Mouse (Mus musculus): ENCODE measurements around the gene Dnmt3a. TPM values are rescaled to one million over a fixed set of nuclear protein-coding genes. Genes with fewer than 3 reads are reported as not detected.

Dnmt3a gene
- polyA plus RNA-seq, 1 experiment from 2014 or later = 124 TPM

DNA sequence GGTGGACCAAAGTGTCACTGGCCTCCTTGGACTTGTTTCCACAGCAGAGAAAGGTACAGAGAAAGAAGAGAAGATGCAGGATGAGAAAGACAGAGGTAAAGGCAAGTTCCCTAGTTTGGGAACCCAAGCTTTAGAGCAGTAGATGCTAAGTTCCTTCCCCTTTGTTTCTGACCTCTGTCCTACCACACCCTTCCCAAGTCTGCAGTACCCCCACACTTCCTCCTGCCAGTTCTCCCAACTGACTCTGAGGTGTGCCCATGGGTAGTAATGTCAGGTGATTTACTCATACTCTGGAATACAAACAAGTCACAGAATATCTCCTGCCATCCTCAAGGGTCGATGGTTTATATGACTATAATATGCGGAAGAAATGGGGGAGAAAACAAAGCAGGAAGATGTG lies 29.8 kb upstream of the Dnmt3a start:
- whole genome bisulfite sequencing = 86% methylated on average over 2 of the region's 2 CpGs
- H3K9ac ChIP-seq = no peak overlapping the region
- no peak overlapping the region for H3K27ac ChIP-seq
- H3K4me1 ChIP-seq = peaks cover 46% of the 10 kb centered on the region
- no peak overlapping the region for H3K4me3 ChIP-seq (replicated peaks)
- no peaks in the 10 kb centered on the region for H3K9me3 ChIP-seq (replicated peaks)
- H3K36me3 ChIP-seq = peaks cover 12% of the 10 kb centered on the region
- H3K4me2 ChIP-seq = no peak overlapping the region
- no peaks in the 10 kb centered on the region for H3K27me3 ChIP-seq
- ATAC-seq (replicated peaks; ENCODE audit: low FRiP score) = no peak

- peak; percentile 40 for ATAC-seq (replicated peaks; ENCODE audit: low FRiP score)
- H3K4me2 ChIP-seq = no peak overlapping the region
- peak overlapping the region; percentile 80 for H3K27ac ChIP-seq
- no peak overlapping the region for H3K4me3 ChIP-seq (replicated peaks)
- peaks cover 8% of the 10 kb centered on the region; the same call in 1 of the 2 replicates for H3K36me3 ChIP-seq
- H3K9ac ChIP-seq = no peak overlapping the region
- H3K27me3 ChIP-seq = no peaks in the 10 kb centered on the region
- H3K4me1 ChIP-seq = peaks cover 59% of the 10 kb centered on the region
- H3K9me3 ChIP-seq (replicated peaks) = no peaks in the 10 kb centered on the region
- 61% methylated on average over 5 of the region's 5 CpGs for WGBS
These were observed 28.1 kb upstream of the Dnmt3a start for GRCm38 (mm10) chr12:3777682-3778081.

DNA sequence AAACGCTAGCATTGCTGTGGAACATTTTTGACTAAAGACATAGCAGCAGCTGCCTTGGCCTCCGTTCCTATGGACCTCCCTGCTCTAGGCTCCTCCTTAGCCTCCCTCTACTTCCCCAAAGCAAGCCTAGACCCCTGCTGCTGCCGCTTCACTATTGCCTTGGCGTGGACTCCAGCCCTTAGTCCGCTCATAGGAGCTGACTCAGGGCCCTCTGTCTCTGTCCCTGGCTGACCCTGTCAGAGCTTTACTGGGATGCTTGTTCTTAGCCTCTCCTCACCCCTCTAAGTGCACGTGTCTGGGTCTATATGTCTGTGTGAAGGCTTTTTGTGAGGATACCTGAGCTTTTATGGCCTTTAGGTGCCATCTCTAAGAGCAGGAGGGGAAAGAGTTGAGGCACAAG lies 27.5 kb upstream of the Dnmt3a start:
- WGBS = 74% methylated on average over 6 of the region's 6 CpGs
- no peaks in the 10 kb centered on the region for H3K9me3 ChIP-seq (replicated peaks)
- peaks cover 59% of the 10 kb centered on the region for H3K4me1 ChIP-seq
- no peak overlapping the region for H3K4me2 ChIP-seq
- H3K27ac ChIP-seq = peak overlapping the region; percentile 80
- no peak for ATAC-seq (replicated peaks; ENCODE audit: low FRiP score)
- no peak overlapping the region for H3K9ac ChIP-seq
- peaks cover 7% of the 10 kb centered on the region; the same call in 1 of the 2 replicates for H3K36me3 ChIP-seq
- no peaks in the 10 kb centered on the region for H3K27me3 ChIP-seq
- no peak overlapping the region for H3K4me3 ChIP-seq (replicated peaks)

- peak overlapping the region; percentile 97; the same call in 1 of the 2 replicates for H3K27ac ChIP-seq
- WGBS = 91% methylated on average over 2 of the region's 2 CpGs
- H3K9ac ChIP-seq = no peak overlapping the region
- no peak for ATAC-seq (replicated peaks; ENCODE audit: low FRiP score)
- no peaks in the 10 kb centered on the region for H3K9me3 ChIP-seq (replicated peaks)
- no peaks in the 10 kb centered on the region for H3K36me3 ChIP-seq
- H3K27me3 ChIP-seq = no peaks in the 10 kb centered on the region
- no peak overlapping the region for H3K4me3 ChIP-seq (replicated peaks)
- peaks cover 69% of the 10 kb centered on the region for H3K4me1 ChIP-seq
- H3K4me2 ChIP-seq = no peak overlapping the region
These were observed 26.2 kb upstream of the Dnmt3a start for GRCm38 (mm10) chr12:3779639-3780038.

DNA sequence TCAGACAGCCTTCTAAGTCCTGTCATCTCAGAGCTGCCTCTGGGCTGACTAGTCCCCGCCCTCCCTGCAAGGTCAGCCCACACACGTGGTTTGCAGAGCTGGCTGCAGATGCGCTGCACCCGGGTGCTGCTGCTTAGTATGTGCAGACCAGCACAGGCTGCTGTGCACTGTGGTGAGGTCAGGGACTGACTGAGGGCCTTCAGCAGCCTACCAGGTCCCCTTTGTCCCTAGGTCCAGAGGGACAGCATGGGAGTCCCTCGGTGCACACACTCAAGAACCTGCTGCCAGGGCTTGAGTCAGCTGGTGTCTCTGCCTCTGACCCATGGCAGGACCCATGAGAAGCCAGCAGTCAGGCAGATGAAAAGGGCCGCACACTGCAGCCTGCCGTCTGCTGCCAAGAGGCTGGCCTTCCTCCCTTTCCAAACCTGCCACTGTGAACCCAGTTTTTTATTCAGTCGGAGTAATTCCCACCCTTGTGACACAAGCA lies 25.4 kb upstream of the Dnmt3a start:
- Histone ChIP-seq H3K4me1 (peaks cover 75% of the 10 kb centered on the region), H3K27ac (peak overlapping the region; percentile 97), H3K4me2 (peak overlapping the region; percentile 18), H3K27me3 (no peaks in the 10 kb centered on the region), H3K9ac (peak overlapping the region; percentile 21; the same call in 1 of the 2 replicates), H3K4me3 (replicated peaks) (no peak overlapping the region), H3K9me3 (replicated peaks) (no peaks in the 10 kb centered on the region), H3K36me3 (no peaks in the 10 kb centered on the region)
- peak; percentile 60 for ATAC-seq (replicated peaks; ENCODE audit: low FRiP score)
- 6% methylated on average over 8 of the region's 8 CpGs for WGBS

- peak; percentile 55 for ATAC-seq (replicated peaks; ENCODE audit: low FRiP score)
- H3K27me3 ChIP-seq = no peaks in the 10 kb centered on the region
- H3K9me3 ChIP-seq (replicated peaks) = no peaks in the 10 kb centered on the region
- peak overlapping the region; percentile 97 for H3K27ac ChIP-seq
- H3K9ac ChIP-seq = no peak overlapping the region
- H3K36me3 ChIP-seq = no peaks in the 10 kb centered on the region
- no peak overlapping the region for H3K4me3 ChIP-seq (replicated peaks)
- peaks cover 79% of the 10 kb centered on the region for H3K4me1 ChIP-seq
- peak overlapping the region; percentile 18 for H3K4me2 ChIP-seq
- WGBS = 30% methylated on average over 7 of the region's 7 CpGs
These were observed 24.8 kb upstream of the Dnmt3a start for GRCm38 (mm10) chr12:3780931-3781471.

DNA sequence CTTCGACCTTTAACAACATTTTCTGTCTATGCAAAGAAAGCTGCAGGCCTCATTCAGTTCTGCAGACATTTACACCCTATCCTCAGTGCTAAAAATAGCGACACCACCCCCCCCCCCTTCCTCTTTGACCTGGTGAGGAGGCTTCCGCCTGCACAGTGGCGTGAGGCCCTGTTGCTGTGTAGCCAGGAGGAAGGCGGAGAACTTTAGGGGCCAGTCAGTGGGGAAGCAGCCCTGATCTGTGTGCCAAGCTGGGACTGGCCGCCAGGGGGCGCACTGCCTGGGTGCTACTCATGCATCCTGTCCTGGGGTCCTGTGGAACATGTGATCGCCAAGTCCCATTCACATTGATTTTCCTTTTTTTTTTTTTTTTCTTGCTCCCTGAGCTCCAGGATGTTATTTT lies 24.3 kb upstream of the Dnmt3a start:
- Histone ChIP-seq H3K9ac (no peak overlapping the region), H3K9me3 (replicated peaks) (no peaks in the 10 kb centered on the region), H3K4me3 (replicated peaks) (no peak overlapping the region)

DNA sequence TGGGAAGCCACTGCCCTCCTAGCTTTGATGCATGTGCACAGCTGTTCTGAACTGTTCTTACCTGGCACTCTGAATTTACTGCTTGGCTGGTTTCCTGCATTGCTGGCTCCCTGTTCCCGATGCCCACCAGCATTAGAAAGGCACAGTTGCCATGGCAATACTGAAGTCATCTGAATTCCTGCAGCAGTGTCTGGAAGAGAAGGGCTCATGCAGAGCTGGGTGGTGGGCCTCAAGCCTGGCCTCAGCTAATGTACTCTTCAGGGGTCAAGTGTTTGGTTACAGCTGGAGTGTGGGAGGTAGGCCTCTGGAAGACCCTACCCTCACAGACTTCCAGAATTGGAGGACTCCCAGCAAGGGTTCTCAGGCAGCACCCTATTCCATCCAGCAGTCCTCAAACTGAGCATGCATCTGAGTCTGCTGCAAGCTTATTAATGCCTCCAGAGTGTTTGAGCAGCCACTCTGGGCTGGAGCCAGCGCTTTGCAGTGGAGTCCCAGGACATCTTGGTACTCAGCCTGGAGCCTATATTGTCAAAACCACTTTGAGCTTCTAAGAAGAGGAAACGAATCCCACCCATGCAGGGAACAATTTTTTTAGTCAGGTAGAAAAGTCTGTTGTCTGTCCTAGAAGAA lies 22.5 kb upstream of the Dnmt3a start:
- 50% methylated on average over 3 of the region's 3 CpGs for WGBS

More for the DNA sequence above, 24.3 kb upstream of the Dnmt3a start:
- Histone ChIP-seq H3K27me3 (no peaks in the 10 kb centered on the region), H3K4me2 (peak overlapping the region; percentile 18; the same call in 1 of the 2 replicates), H3K4me1 (peaks cover 79% of the 10 kb centered on the region), H3K36me3 (no peaks in the 10 kb centered on the region), H3K27ac (peak overlapping the region; percentile 97)
- ATAC-seq (replicated peaks; ENCODE audit: low FRiP score) = peak; percentile 79
- WGBS = 3% methylated on average over 8 of the region's 8 CpGs

DNA sequence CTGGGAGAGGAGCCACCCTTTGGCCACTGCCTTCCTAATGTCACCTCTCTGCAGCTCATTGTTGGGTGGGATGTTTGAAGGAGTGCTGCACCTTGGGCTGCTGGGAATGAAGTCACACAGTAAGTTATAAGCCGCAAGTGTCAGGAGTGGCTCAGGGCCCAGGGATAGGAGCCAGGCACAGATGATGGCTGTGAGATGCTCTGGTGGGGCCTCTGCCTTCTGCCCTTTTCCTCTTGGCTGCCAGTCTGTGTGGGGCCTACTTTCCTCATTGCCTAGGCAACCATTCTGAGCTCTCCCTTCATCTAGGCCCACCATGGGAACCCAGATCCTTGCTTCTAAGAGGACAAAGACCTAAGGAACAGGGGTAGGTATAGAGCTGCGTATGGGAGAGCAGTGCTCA lies 21.5 kb upstream of the Dnmt3a start:
- Histone ChIP-seq H3K36me3 (no peaks in the 10 kb centered on the region), H3K4me3 (replicated peaks) (no peak overlapping the region), H3K27me3 (no peaks in the 10 kb centered on the region), H3K9me3 (replicated peaks) (no peaks in the 10 kb centered on the region), H3K9ac (no peak overlapping the region), H3K4me2 (no peak overlapping the region), H3K4me1 (peaks cover 79% of the 10 kb centered on the region), H3K27ac (peak overlapping the region; percentile 73)
- no peak for ATAC-seq (replicated peaks; ENCODE audit: low FRiP score)
- WGBS = 85% methylated on average over 2 of the region's 2 CpGs

More for the DNA sequence above, 22.5 kb upstream of the Dnmt3a start:
- no peaks in the 10 kb centered on the region for H3K9me3 ChIP-seq (replicated peaks)
- H3K27me3 ChIP-seq = no peaks in the 10 kb centered on the region
- no peak overlapping the region for H3K4me3 ChIP-seq (replicated peaks)
- ATAC-seq (replicated peaks; ENCODE audit: low FRiP score) = no peak
- H3K4me2 ChIP-seq = no peak overlapping the region
- H3K36me3 ChIP-seq = no peaks in the 10 kb centered on the region
- no peak overlapping the region for H3K9ac ChIP-seq
- H3K4me1 ChIP-seq = peaks cover 81% of the 10 kb centered on the region
- H3K27ac ChIP-seq = peak overlapping the region; percentile 52

DNA sequence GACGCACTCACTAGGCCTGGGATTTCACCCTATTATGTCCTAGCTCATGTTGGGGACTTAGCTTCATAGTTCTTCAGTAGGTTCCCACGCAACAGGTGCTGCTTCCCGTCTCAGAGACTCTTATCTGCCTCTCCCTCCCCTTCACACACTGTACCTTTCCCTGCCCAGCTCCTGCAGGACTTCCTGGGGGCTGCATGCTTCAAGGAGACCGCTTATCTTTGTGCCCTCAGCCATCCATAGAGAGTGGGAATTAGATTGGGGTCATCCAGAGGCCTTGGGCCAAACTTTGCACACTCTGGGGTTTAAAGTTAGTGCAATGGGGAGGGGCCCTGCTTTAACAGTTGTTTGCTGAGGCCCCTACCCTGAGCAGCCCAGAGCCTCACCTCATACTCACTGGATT lies 21.1 kb upstream of the Dnmt3a start:
- Histone ChIP-seq H3K4me1 (peaks cover 79% of the 10 kb centered on the region), H3K36me3 (no peaks in the 10 kb centered on the region), H3K9ac (no peak overlapping the region), H3K4me2 (no peak overlapping the region), H3K27ac (peak overlapping the region; percentile 73), H3K4me3 (replicated peaks) (no peak overlapping the region), H3K27me3 (no peaks in the 10 kb centered on the region), H3K9me3 (replicated peaks) (no peaks in the 10 kb centered on the region)
- WGBS = 65% methylated on average over 4 of the region's 4 CpGs
- peak; percentile 20; the same call in 1 of the 2 replicates for ATAC-seq (replicated peaks; ENCODE audit: low FRiP score)

DNA sequence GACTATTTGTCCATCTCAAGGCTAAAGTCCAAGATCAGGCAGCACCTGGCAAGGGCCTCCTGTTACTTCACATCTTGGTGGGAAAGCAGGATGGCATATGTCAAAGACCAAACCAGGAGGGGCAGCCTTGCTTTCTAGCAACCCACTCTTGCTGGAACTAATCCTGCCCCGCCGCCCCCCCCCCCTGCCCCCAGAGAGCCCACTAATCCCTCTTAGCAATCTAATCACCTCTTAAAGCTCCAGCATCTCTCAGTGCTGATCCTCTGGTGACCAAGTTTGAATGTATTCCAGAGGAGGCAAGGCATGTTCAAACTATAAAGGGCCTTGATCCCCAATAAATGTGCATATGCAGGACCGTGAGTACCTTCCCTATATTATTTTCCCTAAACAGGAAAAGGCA lies 18.8 kb upstream of the Dnmt3a start:
- 62% methylated on average over 3 of the region's 3 CpGs for WGBS
- no peak overlapping the region for H3K27ac ChIP-seq
- peaks cover 67% of the 10 kb centered on the region for H3K4me1 ChIP-seq

GRCm38 (mm10) chr12:3787541-3787940 lies 18.3 kb upstream of the Dnmt3a start:
- Histone ChIP-seq H3K9me3 (replicated peaks) (no peaks in the 10 kb centered on the region), H3K36me3 (no peaks in the 10 kb centered on the region), H3K4me1 (peaks cover 66% of the 10 kb centered on the region), H3K4me3 (replicated peaks) (no peak overlapping the region), H3K9ac (no peak overlapping the region), H3K27me3 (no peaks in the 10 kb centered on the region), H3K4me2 (no peak overlapping the region), H3K27ac (no peak overlapping the region)
- WGBS = 38% methylated on average over 1 of the region's 1 CpGs
- no peak for ATAC-seq (replicated peaks; ENCODE audit: low FRiP score)

More for the DNA sequence above, 18.8 kb upstream of the Dnmt3a start:
- Histone ChIP-seq H3K4me2 (no peak overlapping the region), H3K36me3 (no peaks in the 10 kb centered on the region), H3K4me3 (replicated peaks) (no peak overlapping the region), H3K9ac (no peak overlapping the region), H3K27me3 (no peaks in the 10 kb centered on the region), H3K9me3 (replicated peaks) (no peaks in the 10 kb centered on the region)
- no peak for ATAC-seq (replicated peaks; ENCODE audit: low FRiP score)

All from kidney, embryonic 15.5 days (tissue).